Mouse (Mus musculus) kidney, embryonic 14.5 days (tissue): ENCODE data around the gene Thyn1. TPM values are rescaled to one million over a fixed set of nuclear protein-coding genes. Genes with fewer than 3 reads are reported as not detected.

ENCODE experiments used
- ATAC-seq: fragments of 200-750 bp; cut with Nextera tagmentation; 2 replicates; pipeline ENCODE4 v1.8.0; 2017; ENCODE audit warnings: moderate number of reproducible peaks, mild to moderate bottlenecking, moderate TSS enrichment, moderate library complexity; ENCODE audit not compliant: low FRiP score, low TSS enrichment
- H3K27ac ChIP-seq: fragments of 300-500 bp; sonication (generic); 2 replicates; pipeline ENCODE4 v1.5.1; 2014; ENCODE audit warnings: low read depth, mild to moderate bottlenecking, low read length, moderate library complexity, mixed read lengths
- H3K27me3 ChIP-seq: fragments of 300-500 bp; sonication (generic); 2 replicates; pipeline ENCODE4 v1.6.1; 2014; ENCODE audit warnings: mild to moderate bottlenecking, low read length; ENCODE audit not compliant: control insufficient read depth, insufficient read depth
- H3K36me3 ChIP-seq: fragments of 300-500 bp; sonication (generic); 2 replicates; pipeline ENCODE4 v1.6.1; 2014; ENCODE audit warnings: low read length, mixed read lengths; ENCODE audit not compliant: control insufficient read depth, insufficient read depth
- H3K4me1 ChIP-seq: fragments of 300-500 bp; sonication (generic); 2 replicates; pipeline ENCODE4 v1.6.1; 2014; ENCODE audit warnings: low read length, mixed read lengths; ENCODE audit not compliant: control insufficient read depth, insufficient read depth
- H3K4me2 ChIP-seq: fragments of 300-500 bp; sonication (generic); replicated peaks from 2 replicates; pipeline ENCODE4 v1.6.1; 2014; ENCODE audit warnings: low read depth, mild to moderate bottlenecking, low read length
- H3K4me3 ChIP-seq: fragments of 300-500 bp; sonication (generic); 2 replicates; pipeline ENCODE4 v1.5.1; 2014; ENCODE audit warnings: mild to moderate bottlenecking, low read length
- H3K9ac ChIP-seq: fragments of 300-500 bp; sonication (generic); 2 replicates; pipeline ENCODE4 v1.6.1; 2014; ENCODE audit warnings: low read depth, mild to moderate bottlenecking, low read length, moderate library complexity
- H3K9me3 ChIP-seq: fragments of 300-500 bp; sonication (generic); 2 replicates; pipeline ENCODE4 v1.6.1; 2016; ENCODE audit warnings: low read length; ENCODE audit not compliant: control insufficient read depth
- WGBS: fragments of 180-500 bp; shearing (Covaris S2); extraction: QIAGEN DNeasy Blood & Tissue Kit; methylation state at CpG from one replicate; pipeline ENCODE4 v1.1.7; 2014; 5-methylcytosine and 5-hydroxymethylcytosine counted together
- polyA plus RNA-seq: library from polyadenylated mRNA; unstranded; fragments of >200 nt; fragmentation: Nextera tagmentation; extraction: Ambion mirVana; gene quantifications from 2 replicates; pipeline ENCODE4 v1.2.1, GENCODE M21; 2014

Thyn1 gene
- 173 and 224 TPM in 2 replicates for polyA plus RNA-seq

GRCm38 (mm10) chr9:26999461-27000395 is at the start of gene Thyn1, which contains the start of gene Acad8:
Gene Thyn1, plus strand, starts transcription at chr9:26999710.
Gene Acad8, minus strand, starts transcription at chr9:26999566.
- H3K9ac ChIP-seq = peak within 1 kb of the TSS; percentile 74
- H3K4me3 ChIP-seq = peak within 1 kb of the TSS; percentile 77
- no peaks in the 10 kb centered on the region for H3K27me3 ChIP-seq
- H3K27ac ChIP-seq = peak within 1 kb of the TSS; percentile 59; the same call in 1 of the 2 replicates
- peaks cover 10% of the 10 kb centered on the region for H3K4me1 ChIP-seq
- H3K9me3 ChIP-seq = no peaks in the 10 kb centered on the region
- H3K4me2 ChIP-seq = peak within 1 kb of the TSS; percentile 84
- under 1% methylated on average over 35 of the region's 35 CpGs for WGBS
- ATAC-seq = peak; percentile 100
- H3K36me3 ChIP-seq = peaks cover 18% of the 10 kb centered on the region

GRCm38 (mm10) chr9:26977754-26978153 is 21.8 kb upstream of the Thyn1 start:
- H3K27ac ChIP-seq = no peak overlapping the region
- ATAC-seq = no peak
- H3K4me1 ChIP-seq = no peaks in the 10 kb centered on the region
- H3K9me3 ChIP-seq = no peaks in the 10 kb centered on the region
- H3K27me3 ChIP-seq = no peaks in the 10 kb centered on the region
- H3K36me3 ChIP-seq = peaks cover 56% of the 10 kb centered on the region
- no peak overlapping the region for H3K4me3 ChIP-seq
- 90% methylated on average over 9 of the region's 9 CpGs for WGBS
- no peak overlapping the region for H3K9ac ChIP-seq
- H3K4me2 ChIP-seq = no peak overlapping the region

- Histone ChIP-seq H3K27me3 (no peaks in the 10 kb centered on the region), H3K27ac (no peak overlapping the region), H3K9me3 (no peaks in the 10 kb centered on the region), H3K4me3 (no peak overlapping the region), H3K36me3 (peaks cover 52% of the 10 kb centered on the region), H3K4me1 (no peaks in the 10 kb centered on the region), H3K9ac (no peak overlapping the region), H3K4me2 (no peak overlapping the region)
- ATAC-seq = no peak
- WGBS = 82% methylated on average over 3 of the region's 3 CpGs
Observed at GRCm38 (mm10) chr9:26978776-26979175, 20.7 kb upstream of the Thyn1 start.

- Histone ChIP-seq H3K36me3 (peaks cover 44% of the 10 kb centered on the region), H3K4me1 (no peaks in the 10 kb centered on the region), H3K27me3 (no peaks in the 10 kb centered on the region), H3K4me3 (no peak overlapping the region), H3K4me2 (no peak overlapping the region), H3K9me3 (no peaks in the 10 kb centered on the region), H3K9ac (no peak overlapping the region), H3K27ac (no peak overlapping the region)
- ATAC-seq = no peak
- 90% methylated on average over 2 of the region's 2 CpGs for WGBS
Observed at GRCm38 (mm10) chr9:26985090-26985613, 14.4 kb upstream of the Thyn1 start.

- Histone ChIP-seq H3K4me3 (no peak overlapping the region), H3K9me3 (no peaks in the 10 kb centered on the region), H3K36me3 (peaks cover 47% of the 10 kb centered on the region), H3K4me1 (no peaks in the 10 kb centered on the region), H3K27ac (no peak overlapping the region), H3K9ac (no peak overlapping the region), H3K4me2 (no peak overlapping the region), H3K27me3 (no peaks in the 10 kb centered on the region)
- ATAC-seq = no peak
- WGBS = 95% methylated on average over 6 of the region's 6 CpGs
Observed at GRCm38 (mm10) chr9:26985668-26986277, 13.7 kb upstream of the Thyn1 start.

- no peak overlapping the region for H3K27ac ChIP-seq
- H3K4me2 ChIP-seq = no peak overlapping the region
- H3K4me3 ChIP-seq = no peak overlapping the region
- H3K4me1 ChIP-seq = no peaks in the 10 kb centered on the region
- no peaks in the 10 kb centered on the region for H3K27me3 ChIP-seq
- no peak overlapping the region for H3K9ac ChIP-seq
- ATAC-seq = no peak
- 91% methylated on average over 4 of the region's 4 CpGs for WGBS
- no peaks in the 10 kb centered on the region for H3K9me3 ChIP-seq
- H3K36me3 ChIP-seq = peaks cover 44% of the 10 kb centered on the region
Observed at GRCm38 (mm10) chr9:26990181-26990580, 9.3 kb upstream of the Thyn1 start.

- Histone ChIP-seq H3K4me1 (no peaks in the 10 kb centered on the region), H3K4me2 (no peak overlapping the region), H3K27ac (no peak overlapping the region), H3K27me3 (no peaks in the 10 kb centered on the region), H3K9me3 (no peaks in the 10 kb centered on the region), H3K9ac (no peak overlapping the region), H3K4me3 (no peak overlapping the region), H3K36me3 (peaks cover 31% of the 10 kb centered on the region)
- WGBS = 95% methylated on average over 10 of the region's 10 CpGs
- ATAC-seq = no peak
Observed at GRCm38 (mm10) chr9:26993118-26993517, 6.4 kb upstream of the Thyn1 start.

- H3K4me1 ChIP-seq = no peaks in the 10 kb centered on the region
- no peak overlapping the region for H3K9ac ChIP-seq
- peaks cover 26% of the 10 kb centered on the region for H3K36me3 ChIP-seq
- no peaks in the 10 kb centered on the region for H3K9me3 ChIP-seq
- WGBS = 50% methylated on average over 3 of the region's 3 CpGs
- no peak overlapping the region for H3K27ac ChIP-seq
- ATAC-seq = no peak
- H3K4me2 ChIP-seq = no peak overlapping the region
- H3K27me3 ChIP-seq = no peaks in the 10 kb centered on the region
- H3K4me3 ChIP-seq = no peak overlapping the region
Observed at GRCm38 (mm10) chr9:26993900-26994299, 5.6 kb upstream of the Thyn1 start.

GRCm38 (mm10) chr9:26997062-26997461 is 2.4 kb upstream of the Thyn1 start:
- WGBS = 93% methylated on average over 3 of the region's 3 CpGs
- Histone ChIP-seq H3K9ac (no peak overlapping the region), H3K4me1 (peaks cover 10% of the 10 kb centered on the region), H3K4me3 (no peak overlapping the region), H3K4me2 (no peak overlapping the region), H3K9me3 (no peaks in the 10 kb centered on the region), H3K27me3 (no peaks in the 10 kb centered on the region), H3K27ac (no peak overlapping the region), H3K36me3 (no peaks in the 10 kb centered on the region; the same call in 1 of the 2 replicates)
- ATAC-seq = no peak
